Mouse (Mus musculus): ENCODE data around the gene Keap1. TPM values are rescaled to one million over a fixed set of nuclear protein-coding genes. Genes with fewer than 3 reads are reported as not detected.
A peak's percentile ranks its signal among the peaks of the same experiment; 100 is the strongest.
"Not testable (repeated sequence)": the region's sequence is repeated elsewhere in the genome, so short reads cannot be mapped to it uniquely, and the experiment has no call there.

Gene Keap1
- polyA plus RNA-seq, 1 experiment from 2014 or later: 34.2 TPM

DNA sequence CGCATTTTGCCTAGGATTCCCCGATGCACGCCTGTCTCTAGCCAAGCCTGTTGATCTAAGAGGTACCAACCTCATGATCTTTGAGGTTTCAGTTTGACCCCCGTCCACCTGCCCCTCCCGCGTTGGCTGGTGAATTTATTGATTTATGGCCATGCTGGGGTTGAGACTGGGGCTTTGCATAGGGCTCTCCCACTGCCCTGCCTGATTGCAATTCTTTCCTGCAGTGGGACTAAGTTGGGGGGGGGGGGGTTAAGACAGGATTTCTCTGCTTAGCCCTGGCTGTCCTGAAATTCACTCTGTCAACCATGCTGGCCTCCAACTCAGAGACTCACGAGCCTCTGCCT is 13.8 kb downstream of the Keap1 start:
- Histone ChIP-seq H3K36me3 (ENCODE audit: control insufficient read depth, insufficient read depth, low read length) (peaks cover 11% of the 10 kb centered on the region), H3K4me3 (ENCODE audit: low read length) (peak overlapping the region; percentile 32), H3K27ac (ENCODE audit: low read depth, low read length) (0 out of 2 replicates have a peak overlapping the region, but pooled peaks have one; percentile 30), H3K9me3 (ENCODE audit: control insufficient read depth, low read length) (no peaks in the 10 kb centered on the region), H3K4me2 (replicated peaks; ENCODE audit: low read depth, low read length) (peak overlapping the region; percentile 49), H3K9ac (ENCODE audit: low read depth, low read length) (peak overlapping the region; percentile 45), H3K27me3 (ENCODE audit: control insufficient read depth, insufficient read depth, low read length) (no peaks in the 10 kb centered on the region), H3K4me1 (ENCODE audit: control insufficient read depth, insufficient read depth, low read length) (peaks cover 13% of the 10 kb centered on the region; the same call in 1 of the 2 replicates)
- no peak for ATAC-seq (ENCODE audit: low FRiP score, low TSS enrichment)
- WGBS: 6% methylated on average over 7 of the region's 7 CpGs

DNA sequence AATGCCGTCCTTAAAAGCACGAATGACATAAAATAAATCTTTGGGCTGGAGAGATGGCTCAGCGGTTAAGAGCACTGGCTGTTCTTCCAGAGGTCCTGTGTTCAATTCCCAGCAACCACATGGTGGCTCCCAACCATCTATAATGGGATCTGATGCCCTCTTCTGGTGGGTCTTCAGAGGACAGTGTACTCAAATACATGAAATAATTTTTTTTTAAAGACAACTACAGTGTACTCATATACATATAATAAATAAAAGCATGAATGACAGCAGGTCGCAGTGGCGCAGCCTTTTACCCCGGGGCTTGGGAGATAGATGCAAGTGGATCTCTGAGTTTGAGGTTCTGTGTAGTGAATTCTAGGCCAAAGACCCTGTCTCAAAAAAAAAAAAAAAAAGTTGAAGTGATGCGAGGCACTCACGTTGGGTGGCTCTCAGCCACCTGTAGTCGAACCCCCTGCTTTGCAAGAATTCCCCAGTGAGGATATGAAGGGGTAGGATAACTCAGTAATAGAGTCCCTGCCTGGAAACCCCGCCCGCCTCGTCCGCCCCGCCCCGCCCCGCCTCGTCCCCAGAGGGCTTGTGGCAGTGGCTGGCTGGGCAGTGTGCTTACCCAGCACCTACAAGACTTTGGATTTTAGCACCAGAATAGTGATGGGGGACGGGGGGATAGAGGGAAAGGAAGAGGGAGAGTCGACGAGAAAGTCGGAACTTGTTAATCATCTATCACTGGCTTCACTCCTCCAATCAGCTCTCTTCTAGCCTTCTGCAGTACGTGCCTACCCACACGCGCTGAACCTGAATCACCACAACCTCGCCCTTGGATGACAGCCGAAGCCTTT is 14.4 kb downstream of the Keap1 start:
- Histone ChIP-seq H3K4me1 (ENCODE audit: control insufficient read depth, insufficient read depth, low read length) (peaks cover 13% of the 10 kb centered on the region; the same call in 1 of the 2 replicates), H3K27me3 (ENCODE audit: control insufficient read depth, insufficient read depth, low read length) (no peaks in the 10 kb centered on the region), H3K9me3 (ENCODE audit: control insufficient read depth, low read length) (no peaks in the 10 kb centered on the region), H3K4me3 (ENCODE audit: low read length) (peak overlapping the region; percentile 32), H3K4me2 (replicated peaks; ENCODE audit: low read depth, low read length) (peak overlapping the region; percentile 49), H3K36me3 (ENCODE audit: control insufficient read depth, insufficient read depth, low read length) (peaks cover 7% of the 10 kb centered on the region), H3K27ac (ENCODE audit: low read depth, low read length) (0 out of 2 replicates have a peak overlapping the region, but pooled peaks have one; percentile 30), H3K9ac (ENCODE audit: low read depth, low read length) (peak overlapping the region; percentile 45)
- ATAC-seq (ENCODE audit: low FRiP score, low TSS enrichment): peak; percentile 21; the same call in 1 of the 2 replicates
- 19% methylated on average over 26 of the region's 26 CpGs for WGBS

DNA sequence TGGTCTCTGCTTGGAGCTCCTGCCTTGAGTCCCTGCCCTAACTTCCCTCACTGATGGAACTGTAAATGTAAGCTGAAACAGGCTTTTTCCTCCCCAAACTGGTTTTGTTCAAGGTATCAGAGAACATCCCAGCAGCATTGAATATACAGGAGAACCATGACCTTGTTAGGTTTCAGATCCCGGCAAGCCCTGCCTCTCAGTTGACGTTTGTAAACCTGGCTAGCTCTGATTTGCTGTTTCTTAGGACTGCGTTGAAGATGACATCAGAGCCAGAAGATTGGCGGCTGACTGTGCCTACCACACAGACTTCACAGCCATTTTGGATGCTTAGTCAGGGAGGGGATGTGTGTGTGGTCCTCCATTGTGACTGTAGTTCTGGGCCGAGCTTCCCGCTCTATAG is 15.3 kb downstream of the Keap1 start:
- Histone ChIP-seq H3K4me3 (ENCODE audit: low read length) (no peak overlapping the region), H3K27ac (ENCODE audit: low read depth, low read length) (no peak overlapping the region), H3K9me3 (ENCODE audit: control insufficient read depth, low read length) (no peaks in the 10 kb centered on the region), H3K4me1 (ENCODE audit: control insufficient read depth, insufficient read depth, low read length) (peaks cover 13% of the 10 kb centered on the region; the same call in 1 of the 2 replicates), H3K9ac (ENCODE audit: low read depth, low read length) (no peak overlapping the region), H3K27me3 (ENCODE audit: control insufficient read depth, insufficient read depth, low read length) (no peaks in the 10 kb centered on the region), H3K4me2 (replicated peaks; ENCODE audit: low read depth, low read length) (no peak overlapping the region), H3K36me3 (ENCODE audit: control insufficient read depth, insufficient read depth, low read length) (no peaks in the 10 kb centered on the region)
- ATAC-seq (ENCODE audit: low FRiP score, low TSS enrichment): no peak
- 91% methylated on average over 6 of the region's 6 CpGs for WGBS

DNA sequence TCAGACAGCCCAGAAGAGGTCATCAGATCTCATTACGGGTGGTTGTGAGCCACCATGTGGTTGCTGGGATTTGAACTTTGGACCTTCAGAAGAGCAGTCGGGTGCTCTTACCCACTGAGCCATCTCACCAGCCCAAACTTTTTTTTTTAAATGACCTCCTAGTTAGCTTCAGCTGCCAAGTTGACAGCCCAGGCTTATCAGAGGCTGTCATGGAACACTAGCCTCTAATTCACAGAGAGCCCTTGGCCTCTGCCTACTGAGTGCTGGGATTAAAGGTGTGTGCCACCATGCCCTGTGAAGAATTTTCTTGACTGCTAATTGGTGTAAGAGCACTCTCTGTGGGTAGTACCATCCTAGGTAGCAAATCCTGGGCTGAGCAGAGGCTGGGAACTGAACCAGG is 15.7 kb downstream of the Keap1 start:
- not testable (repeated sequence) for H3K27me3 ChIP-seq (ENCODE audit: control insufficient read depth, insufficient read depth, low read length); ATAC-seq (ENCODE audit: low FRiP score, low TSS enrichment); H3K9ac ChIP-seq (ENCODE audit: low read depth, low read length); H3K36me3 ChIP-seq (ENCODE audit: control insufficient read depth, insufficient read depth, low read length); H3K4me3 ChIP-seq (ENCODE audit: low read length); H3K4me2 ChIP-seq (replicated peaks; ENCODE audit: low read depth, low read length); H3K27ac ChIP-seq (ENCODE audit: low read depth, low read length); H3K9me3 ChIP-seq (ENCODE audit: control insufficient read depth, low read length)
- peaks cover 13% of the 10 kb centered on the region; the same call in 1 of the 2 replicates for H3K4me1 ChIP-seq (ENCODE audit: control insufficient read depth, insufficient read depth, low read length)
- 88% methylated on average over 1 of the region's 2 CpGs for WGBS

- WGBS: 20% methylated on average over 7 of the region's 7 CpGs
- no peak overlapping the region; the same call in 1 of the 2 replicates for H3K4me2 ChIP-seq (replicated peaks; ENCODE audit: low read depth, low read length)
- no peaks in the 10 kb centered on the region for H3K36me3 ChIP-seq (ENCODE audit: control insufficient read depth, insufficient read depth, low read length)
- H3K4me3 ChIP-seq (ENCODE audit: low read length): no peak overlapping the region
- no peak overlapping the region for H3K27ac ChIP-seq (ENCODE audit: low read depth, low read length)
- H3K27me3 ChIP-seq (ENCODE audit: control insufficient read depth, insufficient read depth, low read length): no peaks in the 10 kb centered on the region
- no peak for ATAC-seq (ENCODE audit: low FRiP score, low TSS enrichment)
- H3K9ac ChIP-seq (ENCODE audit: low read depth, low read length): no peak overlapping the region
- 0 out of 2 replicates have a peak, but pooled peaks cover 3% of the 10 kb centered on the region for H3K4me1 ChIP-seq (ENCODE audit: control insufficient read depth, insufficient read depth, low read length)
- no peaks in the 10 kb centered on the region for H3K9me3 ChIP-seq (ENCODE audit: control insufficient read depth, low read length)
Measured at GRCm38 (mm10) chr9:21221383-21221929, 17.7 kb downstream of the Keap1 start.

DNA sequence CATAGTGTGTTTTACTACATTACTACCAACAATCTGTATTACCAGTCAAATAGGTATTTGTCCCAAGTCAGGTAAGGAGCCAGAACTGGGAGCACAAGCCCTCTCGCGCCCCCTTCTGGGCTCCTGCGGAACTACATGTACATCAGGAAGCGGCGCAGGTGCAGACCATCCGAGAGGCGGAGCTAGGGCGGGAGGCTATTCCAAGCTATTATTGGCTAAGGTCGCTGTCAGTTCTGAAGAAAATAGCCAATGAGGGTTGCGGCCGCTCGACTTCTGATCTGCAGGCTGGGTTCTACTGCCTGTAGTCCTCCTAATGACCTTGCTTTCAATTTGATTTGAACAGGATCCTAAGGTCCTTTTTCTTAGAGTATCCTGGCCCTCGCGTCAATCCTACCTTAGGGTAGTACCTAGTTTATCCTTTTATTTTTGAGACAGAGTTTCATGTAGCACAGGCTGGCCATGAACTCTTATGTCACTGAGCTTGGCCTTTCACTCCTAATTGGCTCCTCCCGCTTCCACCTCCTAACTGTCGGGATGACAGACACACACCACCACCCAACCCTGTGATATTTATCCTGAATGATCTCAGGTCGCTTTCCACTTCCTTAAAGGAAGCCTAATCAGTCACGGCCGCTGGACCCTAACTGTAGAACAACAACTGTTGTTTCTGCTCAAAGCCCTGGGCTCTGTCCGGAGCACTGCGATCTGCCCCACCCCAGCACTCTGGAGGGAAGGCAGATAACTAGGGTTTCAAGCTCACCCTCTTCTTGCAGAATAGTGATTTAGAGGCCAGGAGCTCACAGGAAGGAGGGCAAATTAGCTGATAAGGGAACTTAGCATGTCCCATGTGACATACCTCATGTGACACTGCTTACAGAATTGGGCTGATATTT is 18.4 kb downstream of the Keap1 start:
- ATAC-seq (ENCODE audit: low FRiP score, low TSS enrichment): peak; percentile 87
- no peaks in the 10 kb centered on the region for H3K9me3 ChIP-seq (ENCODE audit: control insufficient read depth, low read length)
- H3K4me3 ChIP-seq (ENCODE audit: low read length): peak overlapping the region; percentile 12; the same call in 1 of the 2 replicates
- peak overlapping the region; percentile 35 for H3K4me2 ChIP-seq (replicated peaks; ENCODE audit: low read depth, low read length)
- H3K27ac ChIP-seq (ENCODE audit: low read depth, low read length): no peak overlapping the region
- WGBS: 12% methylated on average over 21 of the region's 21 CpGs
- no peaks in the 10 kb centered on the region for H3K27me3 ChIP-seq (ENCODE audit: control insufficient read depth, insufficient read depth, low read length)
- H3K4me1 ChIP-seq (ENCODE audit: control insufficient read depth, insufficient read depth, low read length): peaks cover 3% of the 10 kb centered on the region; the same call in 1 of the 2 replicates
- H3K36me3 ChIP-seq (ENCODE audit: control insufficient read depth, insufficient read depth, low read length): no peaks in the 10 kb centered on the region
- H3K9ac ChIP-seq (ENCODE audit: low read depth, low read length): no peak overlapping the region

DNA sequence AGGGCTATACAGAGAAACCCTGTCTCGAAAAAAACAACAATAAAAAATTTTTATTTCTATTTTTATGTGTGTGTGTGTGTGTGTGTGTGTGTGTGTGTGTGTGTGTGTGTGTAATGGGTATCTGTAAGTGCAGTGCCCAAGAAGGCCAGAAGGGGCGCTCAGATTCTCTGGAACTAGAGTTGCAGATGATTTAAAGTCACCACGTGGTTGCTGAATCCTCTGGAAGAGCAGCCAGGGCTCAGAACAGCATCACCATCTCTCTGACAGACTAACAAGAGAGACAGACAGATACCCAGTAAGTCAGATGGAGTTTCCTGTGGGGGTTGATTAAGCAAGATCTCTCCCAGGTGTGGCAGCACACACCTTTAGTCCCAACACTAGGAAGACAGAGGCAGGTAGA is 19.3 kb downstream of the Keap1 start:
- H3K9me3 ChIP-seq (ENCODE audit: control insufficient read depth, low read length): no peaks in the 10 kb centered on the region
- no peak overlapping the region for H3K9ac ChIP-seq (ENCODE audit: low read depth, low read length)
- peaks cover 3% of the 10 kb centered on the region; the same call in 1 of the 2 replicates for H3K4me1 ChIP-seq (ENCODE audit: control insufficient read depth, insufficient read depth, low read length)
- H3K27ac ChIP-seq (ENCODE audit: low read depth, low read length): no peak overlapping the region
- H3K36me3 ChIP-seq (ENCODE audit: control insufficient read depth, insufficient read depth, low read length): no peaks in the 10 kb centered on the region
- H3K4me3 ChIP-seq (ENCODE audit: low read length): no peak overlapping the region
- no peaks in the 10 kb centered on the region for H3K27me3 ChIP-seq (ENCODE audit: control insufficient read depth, insufficient read depth, low read length)
- WGBS: 51% methylated on average over 3 of the region's 3 CpGs
- ATAC-seq (ENCODE audit: low FRiP score, low TSS enrichment): no peak
- H3K4me2 ChIP-seq (replicated peaks; ENCODE audit: low read depth, low read length): no peak overlapping the region

- 58% methylated on average over 25 of the region's 25 CpGs for WGBS
- no peak overlapping the region for H3K9ac ChIP-seq (ENCODE audit: low read depth, low read length)
Measured at GRCm38 (mm10) chr9:21216050-21216841, 22.9 kb downstream of the Keap1 start.

More at GRCm38 (mm10) chr9:21216050-21216841, 22.9 kb downstream of the Keap1 start:
- peaks cover 3% of the 10 kb centered on the region; the same call in 1 of the 2 replicates for H3K4me1 ChIP-seq (ENCODE audit: control insufficient read depth, insufficient read depth, low read length)
- no peak for ATAC-seq (ENCODE audit: low FRiP score, low TSS enrichment)
- H3K9me3 ChIP-seq (ENCODE audit: control insufficient read depth, low read length): no peaks in the 10 kb centered on the region
- H3K4me2 ChIP-seq (replicated peaks; ENCODE audit: low read depth, low read length): no peak overlapping the region
- H3K4me3 ChIP-seq (ENCODE audit: low read length): no peak overlapping the region
- H3K27me3 ChIP-seq (ENCODE audit: control insufficient read depth, insufficient read depth, low read length): no peaks in the 10 kb centered on the region
- H3K36me3 ChIP-seq (ENCODE audit: control insufficient read depth, insufficient read depth, low read length): no peaks in the 10 kb centered on the region; the same call in 1 of the 2 replicates
- no peak overlapping the region for H3K27ac ChIP-seq (ENCODE audit: low read depth, low read length)
